In the genomic region with DNA sequence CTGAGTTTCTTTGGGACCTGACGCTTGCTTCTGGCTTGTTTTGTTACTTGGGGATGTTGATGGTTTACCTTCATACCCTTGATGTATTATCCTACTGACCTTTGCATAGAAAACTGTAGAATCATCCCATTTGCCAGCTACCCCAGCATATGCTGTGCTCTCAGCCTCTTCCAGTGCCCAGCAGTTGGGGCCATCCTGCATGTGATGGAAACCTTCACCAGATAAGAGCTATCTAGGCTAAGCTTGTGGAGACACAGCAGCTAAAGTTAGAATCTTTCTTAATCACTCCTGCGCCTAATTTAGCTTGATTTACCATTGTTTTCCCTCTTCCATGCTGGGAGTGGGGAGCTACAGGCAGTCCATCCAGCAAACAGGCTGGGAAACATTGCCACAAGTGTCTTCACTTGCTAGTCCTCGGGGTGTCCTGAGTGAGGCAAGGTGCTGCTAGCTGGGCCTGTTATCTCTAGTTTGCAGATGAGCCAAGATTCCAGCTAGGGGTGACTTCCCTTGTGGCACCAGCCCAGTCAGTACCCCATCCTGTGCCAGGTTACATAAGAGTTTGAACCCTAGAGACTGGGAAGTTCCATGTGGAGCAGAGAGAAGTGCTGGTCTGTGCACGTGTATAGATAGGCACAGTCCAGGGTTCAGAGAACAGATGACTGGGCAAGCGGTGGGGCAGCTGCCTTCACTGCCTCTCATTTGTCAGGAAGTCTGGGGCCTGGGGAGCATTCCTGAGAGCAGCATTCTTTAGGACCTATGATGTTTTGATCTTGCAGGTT, we compare ENCODE assay signal across 9 mouse cellular contexts. TPM values are rescaled to one million over a fixed set of nuclear protein-coding genes. Genes with fewer than 3 reads are reported as not detected.
DNase-seq lines count a peak whose midpoint lies in the region; ATAC-seq and TF ChIP-seq lines count a peak whose summit lies in the region.
"Had no signal": no experiment of that assay in that cellular context is flagged by ENCODE, and none has a peak within 500 bp of the region (broad histone marks: within the 10 kb centered on the region; RNA-seq: fewer than 3 reads in every experiment).

No protein-coding gene starts in this region.

- TF ChIP-seq EP300 in liver, postnatal 0 days (IDR thresholded peaks at IDR 0.05; ENCODE audit: low read depth): peak; percentile 52

- no peak overlapping the region for H3K9ac ChIP-seq in intestine, embryonic 15.5 days
- no peak overlapping the region; the same call in 1 of the 2 replicates for H3K9ac ChIP-seq in liver, postnatal 0 days (replicated peaks)

- TF ChIP-seq CTCF in liver, postnatal 0 days (IDR thresholded peaks at IDR 0.05; ENCODE audit: low read depth): no peak

- H3K27me3 ChIP-seq in intestine, embryonic 15.5 days (replicated peaks): no peaks in the 10 kb centered on the region
- no peaks in the 10 kb centered on the region for H3K27me3 ChIP-seq in liver, postnatal 0 days (ENCODE audit: insufficient read depth, low read length)

- H3K4me2 ChIP-seq in intestine, embryonic 15.5 days (replicated peaks): no peak overlapping the region; the same call in 1 of the 2 replicates
- H3K4me2 ChIP-seq in liver, postnatal 0 days (ENCODE audit: low read depth, low read length): no peak overlapping the region

- no peaks in the 10 kb centered on the region for H3K36me3 ChIP-seq in intestine, embryonic 15.5 days
- no peaks in the 10 kb centered on the region for H3K36me3 ChIP-seq in liver, postnatal 0 days (replicated peaks; ENCODE audit: insufficient read depth, low read length)

- 62% methylated on average over 5 of the region's 5 CpGs for WGBS in intestine, embryonic 15.5 days
- WGBS in liver, postnatal 0 days (ENCODE audit: insufficient replicate concordance): 27% methylated on average over 5 of the region's 5 CpGs

- no peaks in the 10 kb centered on the region for H3K9me3 ChIP-seq in intestine, embryonic 15.5 days
- H3K9me3 ChIP-seq in liver, postnatal 0 days (ENCODE audit: low read length): no peaks in the 10 kb centered on the region

- peak; percentile 55 for ATAC-seq in frontal cortex, adult (ENCODE audit: low TSS enrichment)
- peak; percentile 92 for ATAC-seq in intestine, embryonic 15.5 days
- peak; percentile 91 for ATAC-seq in liver, postnatal 0 days

- intact Hi-C loops in left cerebral cortex, postnatal 10 days (cut with DNase I): no loop called here

- H3K4me1 ChIP-seq in intestine, embryonic 15.5 days (replicated peaks): peaks cover 17% of the 10 kb centered on the region
- H3K4me1 ChIP-seq in liver, postnatal 0 days (ENCODE audit: insufficient read depth): peaks cover 52% of the 10 kb centered on the region

- 0 out of 2 replicates have a peak overlapping the region, but pooled peaks have one; percentile 48 for H3K27ac ChIP-seq in intestine, embryonic 15.5 days
- H3K27ac ChIP-seq in liver, postnatal 0 days (ENCODE audit: low read depth): peak overlapping the region; percentile 64

- DNase-seq in frontal cortex, postnatal 36 days (ENCODE audit: low spot score in 2 of 2): no peak
- peak; percentile 46 to 50 for DNase-seq in cerebellum, postnatal 25 days
- peak; percentile 53 for DNase-seq in liver, postnatal 0 days
- DNase-seq in left cerebral cortex, postnatal 10 days (ENCODE audit: extremely low spot score in 1 of 2, low spot score in 2 of 2): no peak
- DNase-seq in ovary, postnatal 36 days (ENCODE audit: low spot score): no peak
- DNase-seq in embryo, embryonic 11 days: no peak
- DNase-seq: midbrain, embryonic 14.5 days had no signal

- no peak overlapping the region for H3K4me3 ChIP-seq in intestine, embryonic 15.5 days (replicated peaks)
- H3K4me3 ChIP-seq in liver, postnatal 0 days (ENCODE audit: low read depth, low read length): no peak overlapping the region

RNA-seq across cellular contexts. Expression of a gene that starts 10.4 kb away (rescaled TPM):
- polyA plus RNA-seq in intestine, embryonic 15.5 days (2015; fragmentation: Nextera tagmentation; extraction: Ambion mirVana): 71.2 and 77.9 TPM in 2 replicates
- polyA plus RNA-seq in liver, postnatal 0 days (2015; fragmentation: Nextera tagmentation; extraction: Ambion mirVana): 34.8 and 36.7 TPM in 2 replicates
- 100 to 1,000 TPM; 176 to 182 TPM for total RNA-seq in left cerebral cortex, postnatal 10 days (2021)

RNA-seq across cellular contexts. Expression of a gene that starts 16.3 kb away (rescaled TPM):
- 34.0 and 36.1 TPM in 2 replicates for polyA plus RNA-seq in intestine, embryonic 15.5 days (2015; fragmentation: Nextera tagmentation; extraction: Ambion mirVana)
- polyA plus RNA-seq in liver, postnatal 0 days (2015; fragmentation: Nextera tagmentation; extraction: Ambion mirVana): 15.6 and 16.7 TPM in 2 replicates
- total RNA-seq in left cerebral cortex, postnatal 10 days (2021): 10 to 100 TPM; 70.4 to 70.6 TPM

RNA-seq across cellular contexts. Expression of a gene that starts 42.1 kb away (rescaled TPM):
- 128 and 143 TPM in 2 replicates for polyA plus RNA-seq in intestine, embryonic 15.5 days (2015; fragmentation: Nextera tagmentation; extraction: Ambion mirVana)
- 38.9 and 40.2 TPM in 2 replicates for polyA plus RNA-seq in liver, postnatal 0 days (2015; fragmentation: Nextera tagmentation; extraction: Ambion mirVana)
- total RNA-seq in left cerebral cortex, postnatal 10 days (2021): 10 to 100 TPM; 69.3 to 73.0 TPM

Comparison
In these comparisons a context has a peak if more than half of its experiments do, and no peak if none do; other contexts are left out.
1. DNase-seq: peak in cerebellum, postnatal 25 days (2 of 2) and liver, postnatal 0 days (single experiment); none in frontal cortex, postnatal 36 days (0 of 2), left cerebral cortex, postnatal 10 days (0 of 2), ovary, postnatal 36 days (single experiment) and embryo, embryonic 11 days (single experiment).
2. Peak in every context shown above with its lines, with median percentiles within 50 percentile points of each other: ATAC-seq.